Mouse (Mus musculus) left cerebral cortex, adult 11 months (tissue): Measurements from ENCODE around the gene Per2.

Source experiments
- DNase-seq: peaks from one replicate; pipeline ENCODE4 v3.0.0; 2022; ENCODE audit warnings: low spot score

Per2 gene

DNA sequence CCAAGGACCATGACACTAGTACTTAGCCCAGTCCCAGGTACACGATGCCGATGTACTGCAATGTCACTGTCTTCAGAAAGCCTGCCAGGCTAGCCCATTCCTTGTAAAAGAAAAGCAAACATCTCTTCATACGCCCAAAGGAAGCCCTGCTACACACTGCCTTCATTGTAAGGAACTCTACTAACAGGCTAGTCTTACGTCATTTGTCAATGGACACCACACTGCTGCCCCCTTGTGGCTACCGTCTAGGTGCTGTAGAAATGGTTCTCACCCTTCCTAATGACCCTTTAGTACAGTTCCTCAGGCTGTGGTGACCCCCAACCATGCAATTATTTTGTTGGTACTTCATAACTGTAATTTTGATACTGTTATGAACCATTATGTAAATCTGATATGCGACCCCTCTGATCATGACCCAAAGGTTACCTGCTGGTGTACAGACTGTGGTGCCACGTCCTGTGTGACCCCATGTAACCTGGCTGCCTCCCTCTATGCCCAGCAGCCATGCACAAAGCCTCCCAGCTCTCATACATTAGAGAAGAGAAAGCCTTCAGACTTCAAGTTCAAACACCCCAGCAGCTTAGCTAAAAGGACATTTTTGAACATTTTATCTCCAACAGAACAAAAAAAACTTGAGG, 78.6 kb downstream of the Per2 start:
- DNase-seq, result no peak

- DNase-seq, result no peak
These were observed 85.7 kb downstream of the Per2 start for GRCm38 (mm10) chr1:91373414-91373835.

DNA sequence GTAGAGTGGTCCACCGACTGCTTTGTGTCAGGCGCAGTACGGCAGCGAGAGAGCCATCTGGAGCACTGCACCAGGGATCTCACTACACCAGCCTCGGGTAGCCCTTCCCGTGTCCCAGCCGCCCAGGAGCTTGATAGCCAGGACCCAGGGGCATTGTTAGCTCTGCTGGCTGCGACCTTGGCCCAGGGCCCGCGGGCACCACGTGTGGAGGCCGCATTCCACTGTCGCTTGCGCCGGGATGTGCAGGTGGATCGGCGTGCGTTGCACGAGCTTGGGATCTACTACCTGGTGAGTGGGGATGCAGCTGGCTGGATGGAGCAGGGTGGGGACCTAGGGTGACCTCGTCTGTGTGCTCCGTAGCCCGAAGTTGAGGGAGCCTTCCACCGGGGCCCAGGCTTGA, 89.1 kb downstream of the Per2 start:
- no peak for DNase-seq

DNA sequence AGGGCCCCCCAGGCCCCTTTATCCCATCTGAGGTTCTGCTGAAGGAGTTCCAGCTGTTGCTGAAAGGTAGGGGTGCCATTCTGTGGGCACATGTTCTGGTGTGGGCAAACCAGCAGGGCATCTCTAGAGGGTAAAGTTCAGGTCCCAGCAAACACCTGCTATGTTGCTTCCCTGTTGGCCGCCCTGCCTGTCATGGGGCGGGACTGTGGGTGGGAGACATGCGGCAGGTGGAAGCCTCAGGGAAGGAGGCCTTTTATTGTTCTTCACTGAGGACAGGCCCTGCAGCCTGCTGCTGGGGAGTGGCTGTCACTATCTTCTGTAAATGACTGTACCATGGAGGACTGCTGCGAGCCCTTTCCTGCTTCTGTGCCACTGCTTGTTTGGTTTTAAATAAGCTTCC, 89.7 kb downstream of the Per2 start:
- DNase-seq, result no peak

DNA sequence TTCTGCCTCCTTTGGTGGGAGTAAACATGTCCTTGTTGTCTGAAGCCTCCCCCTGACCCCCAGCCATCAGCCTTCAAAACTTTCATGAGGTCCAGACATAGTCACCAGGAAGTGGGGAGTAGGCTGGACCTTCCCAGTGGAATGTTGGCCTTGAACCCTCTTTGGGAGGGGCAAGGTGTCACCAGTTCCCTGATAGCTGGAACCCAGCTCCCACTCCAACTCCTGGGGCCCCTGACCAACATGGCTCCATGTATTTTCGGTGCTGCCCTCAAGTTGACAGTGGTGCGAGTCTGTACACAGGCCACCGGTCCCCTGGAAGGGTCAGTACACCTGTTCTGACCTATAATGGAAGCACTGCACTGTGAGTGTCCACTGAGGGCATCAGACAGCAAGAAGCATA, 91.8 kb downstream of the Per2 start:
- no peak for DNase-seq

DNA sequence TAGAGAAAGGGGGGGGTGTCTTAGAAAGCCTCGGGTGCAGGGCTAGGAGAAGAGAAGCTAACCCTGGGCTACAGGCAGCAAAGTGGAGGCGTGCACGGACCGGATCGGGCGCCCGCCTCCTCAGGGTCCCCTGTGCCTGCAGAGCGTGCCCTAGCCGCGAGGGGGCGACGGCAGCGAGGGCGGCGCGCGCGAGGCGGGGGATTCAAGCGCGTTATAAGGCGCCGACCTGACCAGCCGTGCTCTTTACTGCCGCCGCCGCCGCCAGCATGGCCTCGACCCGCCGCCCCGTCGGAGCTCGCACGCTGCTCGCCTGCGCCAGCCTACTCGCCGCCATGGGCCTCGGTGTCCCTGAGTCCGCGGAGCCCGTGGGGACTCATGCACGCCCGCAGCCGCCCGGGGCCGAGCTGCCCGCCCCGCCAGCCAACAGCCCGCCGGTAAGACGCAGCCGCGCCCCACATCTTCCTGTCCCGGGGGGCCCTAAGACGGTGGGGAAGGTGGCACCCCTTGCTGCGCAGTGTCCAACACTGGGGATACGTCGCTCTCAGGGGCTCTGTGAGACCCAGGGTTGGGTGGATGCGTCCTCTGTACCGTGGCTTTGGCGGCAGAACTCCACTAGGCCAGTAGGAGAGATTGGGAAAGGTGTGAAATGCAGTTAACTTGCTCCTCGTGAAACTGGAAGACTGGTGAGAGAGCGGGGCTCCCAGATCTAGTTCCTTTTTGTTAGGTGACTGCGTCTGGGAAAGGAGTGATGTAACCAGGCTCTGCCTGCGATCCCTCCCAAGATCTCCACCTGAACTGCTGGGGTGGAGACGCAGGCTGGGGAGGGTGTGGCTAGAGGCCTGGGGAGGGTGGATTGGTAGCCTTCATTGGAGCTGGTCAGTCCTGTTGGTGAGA, 92.7 kb downstream of the Per2 start, which contains the start of gene Erfe:
TSS of gene Erfe (plus strand) at position 216 of the 894 bp plus-strand sequence.
- no peak for DNase-seq
